Mouse (Mus musculus) large intestine, adult 2 months (tissue): ENCODE results near the gene Farsa. TPM values are rescaled to one million over a fixed set of nuclear protein-coding genes. Genes with fewer than 3 reads are reported as not detected.
"Not testable (repeated sequence)": the region's sequence is repeated elsewhere in the genome, so short reads cannot be mapped to it uniquely, and the experiment has no call there.

Source experiments
- DNase-seq: peaks from one replicate; pipeline ENCODE4 v3.0.0-alpha.2; 2012; ENCODE audit warnings: low read depth, low spot score
- WGBS: fragments of 180-500 bp; shearing (Covaris S2); methylation state at CpG from one replicate; pipeline ENCODE4 v1.1.7; 2018; 5-methylcytosine and 5-hydroxymethylcytosine counted together
- polyA plus RNA-seq: library from polyadenylated mRNA; depleted of rRNA; stranded (reverse); fragments of >200 nt; gene quantifications from 2 replicates; pipeline ENCODE4 v1.2.3, GENCODE M21; 2012; rRNA removed

Farsa gene
- 50.9 and 54.2 TPM in 2 replicates for polyA plus RNA-seq

- peak; percentile 84 for DNase-seq
- under 1% methylated on average over 39 of the region's 39 CpGs for WGBS
These were observed at the start of gene Farsa for GRCm38 (mm10) chr8:84856864-84857441. Gene Farsa (plus strand): TSS chr8:84856989.

GRCm38 (mm10) chr8:84809109-84809940, 47.5 kb upstream of the Farsa start:
- 79% methylated on average over 12 of the region's 12 CpGs for WGBS

GRCm38 (mm10) chr8:84809941-84810280, 46.9 kb upstream of the Farsa start:
- 82% methylated on average over 5 of the region's 5 CpGs for WGBS
- no peak for DNase-seq

More at GRCm38 (mm10) chr8:84809109-84809940, 47.5 kb upstream of the Farsa start:
- DNase-seq, result no peak

GRCm38 (mm10) chr8:84810896-84811295, 45.9 kb upstream of the Farsa start:
- no peak for DNase-seq
- 2% methylated on average over 32 of the region's 32 CpGs for WGBS

GRCm38 (mm10) chr8:84811303-84811702, 45.5 kb upstream of the Farsa start:
- WGBS, result 25% methylated on average over 10 of the region's 10 CpGs
- DNase-seq, result no peak

GRCm38 (mm10) chr8:84813059-84813458, 43.7 kb upstream of the Farsa start:
- DNase-seq, result no peak
- 4% methylated on average over 5 of the region's 5 CpGs for WGBS

- 63% methylated on average over 3 of the region's 3 CpGs for WGBS
- no peak for DNase-seq
These were observed 43.0 kb upstream of the Farsa start for GRCm38 (mm10) chr8:84813830-84814229.

GRCm38 (mm10) chr8:84814240-84814554, 42.6 kb upstream of the Farsa start:
- 80% methylated on average over 11 of the region's 11 CpGs for WGBS
- no peak for DNase-seq

GRCm38 (mm10) chr8:84814555-84815441, 42.0 kb upstream of the Farsa start:
- DNase-seq, result no peak
- WGBS, result 44% methylated on average over 19 of the region's 19 CpGs

GRCm38 (mm10) chr8:84815547-84815946, 41.2 kb upstream of the Farsa start:
- no peak for DNase-seq
- 8% methylated on average over 9 of the region's 9 CpGs for WGBS

- no peak for DNase-seq
- 77% methylated on average over 17 of the region's 17 CpGs for WGBS
These were observed 40.7 kb upstream of the Farsa start for GRCm38 (mm10) chr8:84816117-84816516.

GRCm38 (mm10) chr8:84822723-84823122, 34.1 kb upstream of the Farsa start, which contains the start of gene Dand5:
Gene Dand5 (minus strand): TSS chr8:84822823.
- no peak for DNase-seq
- WGBS, result 68% methylated on average over 3 of the region's 3 CpGs

GRCm38 (mm10) chr8:84823653-84824052, 33.1 kb upstream of the Farsa start:
- WGBS, result 2% methylated on average over 18 of the region's 18 CpGs

GRCm38 (mm10) chr8:84825636-84826035, 31.2 kb upstream of the Farsa start:
- DNase-seq, result no peak
- WGBS, result 57% methylated on average over 4 of the region's 4 CpGs

More at GRCm38 (mm10) chr8:84823653-84824052, 33.1 kb upstream of the Farsa start:
- no peak for DNase-seq

GRCm38 (mm10) chr8:84826518-84826917, 30.3 kb upstream of the Farsa start:
- DNase-seq, result not testable (repeated sequence)
- 74% methylated on average over 2 of the region's 2 CpGs for WGBS

- DNase-seq, result no peak
- WGBS, result 45% methylated on average over 11 of the region's 11 CpGs
These were observed 25.3 kb upstream of the Farsa start, which contains the start of gene Gadd45gip1 for GRCm38 (mm10) chr8:84831490-84831889. Gene Gadd45gip1 (plus strand): TSS chr8:84831522.

- no peak for DNase-seq
- under 1% methylated on average over 59 of the region's 59 CpGs for WGBS
These were observed 24.6 kb upstream of the Farsa start for GRCm38 (mm10) chr8:84832034-84832717.

- 32% methylated on average over 10 of the region's 10 CpGs for WGBS
- no peak for DNase-seq
These were observed 23.7 kb upstream of the Farsa start for GRCm38 (mm10) chr8:84832759-84833742.
